Mouse (Mus musculus): ENCODE results near the gene Rimbp2. TPM values are rescaled to one million over a fixed set of nuclear protein-coding genes. Genes with fewer than 3 reads are reported as not detected.
"Not testable (repeated sequence)": the region's sequence is repeated elsewhere in the genome, so short reads cannot be mapped to it uniquely, and the experiment has no call there.

Gene Rimbp2
- polyA plus RNA-seq, 1 experiment from 2014 or later = 0.42 TPM

- 74% methylated on average over 10 of the region's 10 CpGs for WGBS
- 0 out of 2 replicates have a peak overlapping the region, but pooled peaks have one; percentile 46 for H3K27ac ChIP-seq (replicated peaks)
- H3K9me3 ChIP-seq (replicated peaks) = peaks cover 6% of the 10 kb centered on the region; the same call in 1 of the 2 replicates
- peaks cover 17% of the 10 kb centered on the region for H3K4me1 ChIP-seq
- no peak for DNase-seq (ENCODE audit: low spot score)
- H3K4me3 ChIP-seq = peak overlapping the region; percentile 24; the same call in 1 of the 2 replicates
- H3K36me3 ChIP-seq = no peaks in the 10 kb centered on the region
- H3K27me3 ChIP-seq (ENCODE audit: low read depth, poor library complexity, severe bottlenecking) = no peaks in the 10 kb centered on the region
Observed at GRCm38 (mm10) chr5:128970878-128971277, 17.6 kb upstream of the Rimbp2 start.

- Histone ChIP-seq H3K4me1 (no peaks in the 10 kb centered on the region), H3K36me3 (no peaks in the 10 kb centered on the region), H3K27me3 (ENCODE audit: low read depth, poor library complexity, severe bottlenecking) (no peaks in the 10 kb centered on the region), H3K4me3 (no peak overlapping the region), H3K9me3 (replicated peaks) (peaks cover 19% of the 10 kb centered on the region), H3K27ac (replicated peaks) (no peak overlapping the region)
- no peak for DNase-seq (ENCODE audit: low spot score)
- WGBS = 54% methylated on average over 4 of the region's 4 CpGs
Observed at GRCm38 (mm10) chr5:128964353-128964752, 11.1 kb upstream of the Rimbp2 start.

GRCm38 (mm10) chr5:128958916-128959315 lies 5.6 kb upstream of the Rimbp2 start:
- Histone ChIP-seq H3K36me3 (no peaks in the 10 kb centered on the region), H3K9me3 (replicated peaks) (peaks cover 24% of the 10 kb centered on the region), H3K27me3 (ENCODE audit: low read depth, poor library complexity, severe bottlenecking) (no peaks in the 10 kb centered on the region), H3K4me1 (no peaks in the 10 kb centered on the region), H3K4me3 (no peak overlapping the region), H3K27ac (replicated peaks) (no peak overlapping the region)
- no peak for DNase-seq (ENCODE audit: low spot score)
- 76% methylated on average over 3 of the region's 3 CpGs for WGBS

- H3K4me3 ChIP-seq; H3K9me3 ChIP-seq (replicated peaks); H3K36me3 ChIP-seq; H3K27ac ChIP-seq (replicated peaks): not testable (repeated sequence)
- peak; percentile 29 for DNase-seq (ENCODE audit: low spot score)
- 87% methylated on average over 5 of the region's 5 CpGs for WGBS
- Histone ChIP-seq H3K4me1 (peaks cover 26% of the 10 kb centered on the region), H3K27me3 (ENCODE audit: low read depth, poor library complexity, severe bottlenecking) (peaks cover 21% of the 10 kb centered on the region)
Observed at GRCm38 (mm10) chr5:128954371-128954770, 1.1 kb upstream of the Rimbp2 start.

GRCm38 (mm10) chr5:128952291-128953195 lies 743 bp downstream of the Rimbp2 start:
- H3K9me3 ChIP-seq (replicated peaks) = peaks cover 5% of the 10 kb centered on the region; the same call in 1 of the 2 replicates
- no peaks in the 10 kb centered on the region for H3K36me3 ChIP-seq
- DNase-seq (ENCODE audit: low spot score) = peak; percentile 48
- H3K27ac ChIP-seq (replicated peaks) = peak overlapping the region; percentile 79
- peaks cover 26% of the 10 kb centered on the region for H3K4me1 ChIP-seq
- H3K4me3 ChIP-seq = peak overlapping the region; percentile 58
- H3K27me3 ChIP-seq (ENCODE audit: low read depth, poor library complexity, severe bottlenecking) = peaks cover 21% of the 10 kb centered on the region
- 1% methylated on average over 35 of the region's 35 CpGs for WGBS

- Histone ChIP-seq H3K27ac (replicated peaks) (no peak overlapping the region), H3K36me3 (no peaks in the 10 kb centered on the region), H3K27me3 (ENCODE audit: low read depth, poor library complexity, severe bottlenecking) (peaks cover 21% of the 10 kb centered on the region), H3K9me3 (replicated peaks) (peaks cover 5% of the 10 kb centered on the region; the same call in 1 of the 2 replicates), H3K4me1 (peaks cover 26% of the 10 kb centered on the region), H3K4me3 (peak overlapping the region; percentile 58)
- 46% methylated on average over 4 of the region's 4 CpGs for WGBS
- no peak for DNase-seq (ENCODE audit: low spot score)
Observed at GRCm38 (mm10) chr5:128951472-128951871, 1.8 kb downstream of the Rimbp2 start.

- Histone ChIP-seq H3K27ac (replicated peaks) (no peak overlapping the region), H3K4me3 (no peak overlapping the region), H3K27me3 (ENCODE audit: low read depth, poor library complexity, severe bottlenecking) (peaks cover 19% of the 10 kb centered on the region), H3K4me1 (peaks cover 8% of the 10 kb centered on the region), H3K9me3 (replicated peaks) (peaks cover 5% of the 10 kb centered on the region; the same call in 1 of the 2 replicates), H3K36me3 (no peaks in the 10 kb centered on the region)
- 76% methylated on average over 5 of the region's 5 CpGs for WGBS
- DNase-seq (ENCODE audit: low spot score) = peak; percentile 23
Observed at GRCm38 (mm10) chr5:128947093-128947492, 6.2 kb downstream of the Rimbp2 start.

GRCm38 (mm10) chr5:128940436-128940835 lies 12.8 kb downstream of the Rimbp2 start:
- Histone ChIP-seq H3K4me1 (no peaks in the 10 kb centered on the region; the same call in 1 of the 2 replicates), H3K27ac (replicated peaks) (no peak overlapping the region), H3K27me3 (ENCODE audit: low read depth, poor library complexity, severe bottlenecking) (no peaks in the 10 kb centered on the region), H3K36me3 (no peaks in the 10 kb centered on the region), H3K9me3 (replicated peaks) (no peaks in the 10 kb centered on the region), H3K4me3 (no peak overlapping the region)
- 83% methylated on average over 10 of the region's 10 CpGs for WGBS
- DNase-seq (ENCODE audit: low spot score) = no peak

GRCm38 (mm10) chr5:128935359-128935899 lies 17.9 kb downstream of the Rimbp2 start:
- H3K4me3 ChIP-seq = no peak overlapping the region
- H3K4me1 ChIP-seq = no peaks in the 10 kb centered on the region
- no peak for DNase-seq (ENCODE audit: low spot score)
- H3K36me3 ChIP-seq = no peaks in the 10 kb centered on the region
- WGBS = 95% methylated on average over 6 of the region's 6 CpGs
- H3K9me3 ChIP-seq (replicated peaks) = no peaks in the 10 kb centered on the region
- no peak overlapping the region for H3K27ac ChIP-seq (replicated peaks)
- no peaks in the 10 kb centered on the region for H3K27me3 ChIP-seq (ENCODE audit: low read depth, poor library complexity, severe bottlenecking)

GRCm38 (mm10) chr5:128932776-128933175 lies 20.5 kb downstream of the Rimbp2 start:
- 63% methylated on average over 5 of the region's 5 CpGs for WGBS

GRCm38 (mm10) chr5:128925073-128925472 lies 28.2 kb downstream of the Rimbp2 start:
- Histone ChIP-seq H3K27ac (replicated peaks) (no peak overlapping the region), H3K4me3 (no peak overlapping the region), H3K27me3 (ENCODE audit: low read depth, poor library complexity, severe bottlenecking) (no peaks in the 10 kb centered on the region), H3K9me3 (replicated peaks) (no peaks in the 10 kb centered on the region), H3K4me1 (peaks cover 13% of the 10 kb centered on the region), H3K36me3 (no peaks in the 10 kb centered on the region)
- WGBS = 89% methylated on average over 4 of the region's 4 CpGs
- DNase-seq (ENCODE audit: low spot score) = no peak

More at GRCm38 (mm10) chr5:128932776-128933175, 20.5 kb downstream of the Rimbp2 start:
- H3K4me3 ChIP-seq = no peak overlapping the region
- H3K4me1 ChIP-seq = 0 out of 2 replicates have a peak, but pooled peaks cover 4% of the 10 kb centered on the region
- H3K27me3 ChIP-seq (ENCODE audit: low read depth, poor library complexity, severe bottlenecking) = no peaks in the 10 kb centered on the region
- H3K9me3 ChIP-seq (replicated peaks) = no peaks in the 10 kb centered on the region
- H3K36me3 ChIP-seq = no peaks in the 10 kb centered on the region
- no peak overlapping the region for H3K27ac ChIP-seq (replicated peaks)
- DNase-seq (ENCODE audit: low spot score) = no peak

GRCm38 (mm10) chr5:128920112-128920511 lies 33.2 kb downstream of the Rimbp2 start:
- 36% methylated on average over 5 of the region's 5 CpGs for WGBS
- Histone ChIP-seq H3K27me3 (ENCODE audit: low read depth, poor library complexity, severe bottlenecking) (no peaks in the 10 kb centered on the region), H3K4me1 (peaks cover 19% of the 10 kb centered on the region), H3K4me3 (no peak overlapping the region), H3K9me3 (replicated peaks) (no peaks in the 10 kb centered on the region; the same call in 1 of the 2 replicates), H3K27ac (replicated peaks) (no peak overlapping the region), H3K36me3 (no peaks in the 10 kb centered on the region)
- no peak for DNase-seq (ENCODE audit: low spot score)

Data from midbrain, embryonic 10.5 days (tissue).